Mouse (Mus musculus): ENCODE measurements at regions not wholly inside any gene's neighbourhood (a gene's known extent, or its start where the extent isn't known, plus 50 kb on each side); places are given as distances from the start of the nearest gene placed in this dataset.
A peak's percentile ranks its signal among the peaks of the same experiment; 100 is the strongest.

DNA sequence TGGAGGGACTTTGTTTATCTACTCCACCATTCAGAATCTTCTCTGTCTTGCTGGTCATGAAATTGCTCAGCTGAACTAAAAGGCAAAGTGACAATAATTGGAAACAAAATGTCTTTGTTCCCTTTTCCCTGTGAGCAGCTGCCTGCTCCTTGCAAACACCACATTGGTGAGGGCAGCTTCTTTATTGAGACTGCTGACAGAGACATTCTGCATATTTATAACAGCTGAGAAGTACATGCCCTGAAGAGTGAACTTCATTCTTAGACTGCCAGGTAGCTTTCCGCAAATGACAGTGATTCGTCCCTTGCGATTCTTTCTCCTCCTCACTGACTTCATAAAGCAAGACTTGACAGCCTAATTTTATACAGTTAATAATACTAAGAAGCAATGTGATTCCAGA lies 237.0 kb downstream of the Cps1 start:
- no peak for DNase-seq (ENCODE audit: inconsistent ontology term)

DNA sequence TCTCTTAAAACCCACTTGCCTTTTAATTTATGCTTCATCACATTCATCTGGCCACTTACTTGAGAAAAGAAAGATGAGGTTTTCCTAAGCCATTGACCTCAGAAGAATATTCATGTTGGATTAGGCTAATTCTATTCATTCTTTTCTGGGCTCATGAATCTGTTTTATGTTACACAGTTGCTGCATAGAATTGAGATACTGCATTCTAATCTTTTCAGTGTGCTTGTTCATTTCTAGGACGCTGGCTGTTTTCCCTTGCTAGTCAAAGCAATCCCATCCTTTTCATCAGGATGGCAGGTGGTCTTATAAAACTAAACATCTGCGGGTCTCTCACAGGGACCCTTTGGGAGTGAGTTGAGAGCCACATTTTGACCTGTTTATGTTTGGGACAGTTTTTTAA lies 243.2 kb downstream of the Cps1 start:
- no peak for DNase-seq (ENCODE audit: inconsistent ontology term)

DNA sequence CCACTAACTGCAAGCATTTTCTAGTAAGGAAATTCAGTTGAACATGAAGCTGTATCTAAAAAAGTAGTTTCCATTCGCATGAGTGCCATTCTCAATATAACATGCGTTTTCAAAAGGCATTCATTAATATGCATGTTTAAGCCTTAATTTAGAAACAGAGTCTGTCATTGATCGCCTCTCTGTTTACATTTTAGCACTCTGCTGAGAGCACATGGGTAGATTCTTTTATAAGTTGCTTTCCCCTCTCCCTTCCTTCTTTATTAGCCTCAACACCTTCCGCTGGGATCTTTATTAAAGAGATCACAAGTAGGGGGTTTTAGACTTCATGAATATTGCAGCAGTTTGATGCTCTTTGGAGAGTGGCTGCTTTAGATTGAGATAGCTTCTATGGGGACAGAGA lies 243.7 kb downstream of the Cps1 start:
- no peak for DNase-seq (ENCODE audit: inconsistent ontology term)

DNA sequence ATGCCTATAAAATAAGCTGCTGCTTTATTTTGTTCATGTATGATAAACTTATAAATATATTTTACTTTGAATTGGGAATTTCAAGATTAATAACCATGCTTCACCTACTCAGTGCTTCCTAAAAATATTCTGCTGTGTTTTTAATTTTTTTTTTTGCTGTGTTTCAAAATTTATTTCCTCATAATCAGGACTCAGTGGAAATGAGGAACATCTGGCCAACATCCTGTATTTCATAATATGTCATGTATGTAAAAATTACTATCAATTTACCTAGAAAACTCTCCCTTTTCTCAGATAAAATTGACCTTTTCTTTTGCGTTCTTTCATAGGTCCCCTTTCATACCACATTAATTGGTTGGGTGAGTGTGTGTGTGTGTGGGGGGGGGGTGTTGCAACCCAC lies 259.5 kb downstream of the Cps1 start:
- DNase-seq (ENCODE audit: inconsistent ontology term), result no peak

DNA sequence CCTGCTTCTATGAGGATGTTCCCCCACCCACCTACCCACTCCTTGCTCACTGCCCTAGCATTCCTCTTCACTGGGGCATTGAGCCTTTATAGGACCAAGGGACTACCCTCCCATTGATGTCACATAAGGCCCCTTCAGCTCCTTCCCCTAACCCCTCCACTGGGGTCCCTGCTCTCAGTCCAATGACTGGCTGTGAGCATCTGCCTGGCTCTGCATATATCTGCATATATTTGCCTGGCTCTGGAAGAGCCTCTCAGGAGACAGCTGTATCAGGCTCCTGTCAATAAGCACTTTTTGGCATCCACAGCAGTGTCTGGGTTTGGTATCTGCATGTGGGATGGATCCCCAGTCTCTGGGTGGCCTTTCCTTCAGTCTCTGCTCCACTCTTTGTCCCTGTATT lies 262.6 kb downstream of the Cps1 start:
- DNase-seq (ENCODE audit: inconsistent ontology term), result no peak

DNA sequence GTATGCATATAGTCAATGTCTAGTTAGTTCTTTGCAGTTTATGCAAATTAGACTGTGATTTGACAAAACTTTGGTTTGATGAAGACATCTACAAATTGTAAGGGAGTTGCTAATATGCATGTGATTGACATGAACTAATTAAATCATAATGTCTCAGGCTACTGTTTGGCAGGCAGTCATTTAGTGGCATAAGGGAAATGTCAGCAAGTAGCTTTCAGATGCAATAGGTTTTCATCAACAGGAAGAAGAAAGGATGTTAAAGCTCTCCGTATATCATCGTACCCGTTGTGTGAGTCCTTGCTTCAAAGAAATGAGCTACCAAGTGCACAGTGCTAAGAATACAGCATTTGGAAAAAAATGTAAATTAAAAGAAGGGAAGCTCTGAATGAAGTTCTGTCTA lies 264.1 kb downstream of the Cps1 start:
- DNase-seq (ENCODE audit: inconsistent ontology term), result no peak

DNA sequence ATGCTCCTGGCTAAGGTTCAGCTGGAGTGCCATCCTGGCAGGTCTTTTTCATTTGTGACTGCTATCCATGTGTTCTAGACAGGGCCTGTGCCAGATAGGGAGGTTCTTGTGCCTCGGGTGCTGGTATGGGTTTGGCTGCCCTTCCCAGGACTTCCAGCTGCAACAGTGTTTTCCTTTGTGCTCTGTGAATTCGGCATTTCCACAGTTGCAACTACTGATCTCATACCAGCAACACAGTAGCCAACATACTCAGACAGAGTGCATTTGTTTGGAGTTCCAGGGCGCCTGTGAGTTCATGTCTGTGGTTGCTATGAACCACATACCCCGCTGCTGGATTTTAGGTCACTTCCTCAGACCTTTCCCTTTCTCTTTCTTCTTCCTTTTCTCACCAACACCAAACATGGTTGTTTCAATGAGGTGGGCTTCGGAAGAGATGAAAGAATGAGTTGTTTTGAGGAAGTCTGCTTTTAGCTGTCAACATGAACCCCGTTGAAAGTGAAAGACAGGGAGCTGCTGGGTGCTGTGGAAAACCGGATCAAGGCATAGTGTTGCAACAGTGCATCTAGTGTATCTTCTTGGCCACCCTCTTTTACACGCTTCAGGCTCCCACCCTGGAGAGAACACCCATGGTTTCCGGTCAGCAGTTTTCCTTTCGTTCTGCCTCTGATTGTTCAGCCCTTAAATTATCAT lies 275.1 kb downstream of the Cps1 start:
- peak; percentile 92 for DNase-seq (ENCODE audit: inconsistent ontology term)

DNA sequence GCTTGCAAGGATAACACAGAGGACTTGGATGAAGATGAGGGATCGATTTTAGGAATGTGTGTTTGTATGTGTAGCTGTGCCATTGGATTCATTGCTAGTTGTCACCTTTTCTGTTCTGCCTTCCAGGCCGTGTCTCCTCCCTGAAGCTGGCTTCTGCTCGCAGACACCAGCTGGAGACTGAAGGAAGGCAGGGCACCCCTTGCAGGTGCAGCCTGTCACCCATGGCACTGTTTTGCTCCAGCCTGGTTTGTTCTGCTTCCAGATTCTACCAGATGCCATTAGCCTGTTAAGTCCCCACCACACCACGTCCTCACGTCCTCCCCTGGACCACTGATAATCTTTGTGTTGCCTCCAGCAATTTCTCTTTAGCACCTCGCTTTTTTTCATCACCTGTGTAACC lies 286.7 kb downstream of the Cps1 start:
- DNase-seq (ENCODE audit: inconsistent ontology term), result no peak

DNA sequence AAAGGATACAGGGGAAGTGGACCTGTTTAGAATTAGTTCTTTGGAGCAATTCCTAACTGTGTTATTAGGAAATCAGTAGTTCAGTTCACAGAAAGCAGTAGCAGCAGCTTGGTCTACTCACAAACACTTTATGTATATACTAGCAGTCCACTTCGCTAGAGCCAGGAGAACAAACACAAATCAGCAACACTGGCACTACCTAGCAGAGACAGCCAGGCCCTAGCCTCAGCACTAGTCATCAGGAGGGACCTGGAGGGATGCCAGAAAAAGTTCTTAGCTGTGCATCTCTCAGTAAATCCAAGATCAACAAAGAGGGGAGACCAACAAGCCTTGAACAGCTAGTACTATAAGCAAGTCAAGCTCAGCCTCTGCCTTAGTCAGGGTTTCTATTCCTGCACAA lies 294.4 kb downstream of the Cps1 start:
- no peak for DNase-seq (ENCODE audit: inconsistent ontology term)

DNA sequence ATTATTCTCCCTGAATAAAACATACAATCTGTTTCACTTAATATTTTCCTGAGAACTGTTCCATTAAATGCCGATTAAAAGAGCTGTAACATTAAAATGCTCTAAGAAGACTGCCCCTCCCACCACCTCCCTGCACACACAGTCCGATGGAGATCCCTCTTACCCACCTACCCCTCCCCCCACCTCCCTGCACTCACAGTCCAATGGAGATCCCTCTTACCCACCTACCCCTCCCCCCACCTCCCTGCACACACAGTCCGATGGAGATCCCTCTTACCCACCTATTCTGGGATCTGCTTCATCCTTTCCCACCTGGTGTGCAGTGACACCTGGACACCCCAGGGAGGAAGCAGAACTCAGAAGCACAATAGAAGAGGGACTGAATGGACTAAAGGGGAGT lies 305.6 kb downstream of the Cps1 start:
- DNase-seq (ENCODE audit: inconsistent ontology term), result no peak

DNA sequence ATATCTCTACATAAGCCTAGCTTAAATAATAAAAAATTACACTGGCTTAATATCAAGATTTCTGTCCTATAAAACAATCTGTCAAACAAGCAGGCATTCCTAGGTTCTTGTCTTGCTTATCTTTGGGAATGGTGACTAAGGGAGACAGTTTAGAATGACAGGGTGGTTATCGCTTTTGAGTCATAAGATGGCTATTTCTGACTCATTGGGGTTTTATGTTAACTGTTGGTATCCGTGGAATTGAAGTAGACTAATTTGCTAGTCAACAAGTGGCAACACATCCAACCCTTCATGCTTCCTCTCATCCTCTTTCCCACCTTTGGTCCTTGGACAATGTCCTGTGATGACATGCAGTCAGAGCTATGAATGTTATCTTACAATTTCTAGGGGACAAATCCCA lies 328.0 kb downstream of the Cps1 start:
- peak; percentile 54 for DNase-seq (ENCODE audit: inconsistent ontology term)

DNA sequence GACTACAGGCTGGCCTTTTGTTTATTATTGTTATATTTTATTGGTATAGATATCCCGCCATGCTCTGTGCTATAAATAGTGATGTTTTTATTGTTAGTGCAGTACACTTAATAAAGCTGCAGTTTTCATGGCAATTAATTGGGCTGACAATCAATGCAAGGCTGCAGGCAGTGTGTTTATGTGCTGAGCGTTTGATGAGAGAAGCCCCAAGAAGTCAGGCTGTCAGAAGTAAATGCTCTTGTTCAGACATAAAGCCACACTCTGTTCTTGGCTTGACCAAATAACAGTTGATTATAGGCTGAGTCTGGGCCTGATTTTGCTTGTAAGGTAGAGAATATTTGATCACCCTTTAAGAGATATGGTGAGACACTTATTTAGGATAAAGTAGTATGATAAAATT lies 341.4 kb downstream of the Cps1 start:
- no peak for DNase-seq (ENCODE audit: inconsistent ontology term)

DNA sequence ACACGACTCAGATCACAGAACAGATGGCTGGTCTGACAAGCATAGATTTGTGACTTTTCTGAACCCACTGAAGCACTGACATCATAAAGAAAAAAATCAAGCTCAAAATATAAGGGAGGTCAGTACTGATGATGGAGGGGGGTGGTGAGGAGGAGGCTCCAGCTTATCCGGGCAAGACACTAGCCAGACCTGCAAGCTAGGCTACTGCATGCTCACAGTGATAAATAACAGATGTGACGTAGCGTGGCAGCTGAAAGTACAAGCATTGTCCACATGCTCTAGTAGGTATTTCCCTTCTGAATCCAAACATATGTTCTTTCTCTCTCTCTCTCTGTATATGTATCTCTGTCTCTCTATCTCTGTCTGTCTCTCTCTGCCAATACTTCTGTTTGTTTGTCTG lies 342.7 kb downstream of the Cps1 start:
- no peak for DNase-seq (ENCODE audit: inconsistent ontology term)

DNA sequence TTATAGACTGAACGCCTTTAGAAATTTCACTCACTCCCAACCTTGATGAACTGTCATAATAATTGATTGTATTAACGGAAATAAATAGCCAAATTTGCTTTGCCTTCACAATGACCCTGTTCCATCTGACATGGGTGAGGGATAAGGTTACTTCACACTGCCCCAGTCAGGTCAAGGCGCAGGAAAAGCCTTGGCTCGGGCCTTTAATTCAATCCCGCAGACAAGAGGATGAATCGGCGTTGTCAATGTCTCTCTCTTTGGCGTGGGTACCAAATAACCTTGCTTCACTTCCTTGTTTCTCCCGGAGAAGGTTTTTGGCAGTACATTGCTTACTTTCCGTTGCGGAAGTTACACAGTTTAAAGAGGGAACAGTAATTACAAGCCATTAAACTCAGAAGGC lies 354.2 kb downstream of the Cps1 start:
- peak; percentile 34 for DNase-seq (ENCODE audit: inconsistent ontology term)

DNA sequence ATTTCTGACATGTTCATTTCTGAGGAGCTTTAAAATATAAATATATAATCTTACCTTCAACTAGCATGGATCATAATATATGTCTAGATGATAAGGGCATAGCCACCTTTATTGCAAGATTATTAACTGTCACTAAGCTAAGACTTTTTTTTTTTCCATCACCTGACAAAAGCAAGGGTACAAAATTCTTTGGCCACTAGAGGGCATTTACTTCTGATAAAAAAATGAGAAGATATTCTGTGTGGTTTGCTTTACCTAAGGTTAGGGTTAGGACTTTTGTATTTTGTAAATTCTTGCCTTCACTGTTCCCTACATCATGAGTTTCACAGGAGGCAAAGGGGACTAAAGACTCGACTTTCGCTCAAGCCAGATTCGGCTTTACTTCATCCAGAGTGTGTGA lies 355.1 kb downstream of the Cps1 start:
- DNase-seq (ENCODE audit: inconsistent ontology term), result peak; percentile 17

DNA sequence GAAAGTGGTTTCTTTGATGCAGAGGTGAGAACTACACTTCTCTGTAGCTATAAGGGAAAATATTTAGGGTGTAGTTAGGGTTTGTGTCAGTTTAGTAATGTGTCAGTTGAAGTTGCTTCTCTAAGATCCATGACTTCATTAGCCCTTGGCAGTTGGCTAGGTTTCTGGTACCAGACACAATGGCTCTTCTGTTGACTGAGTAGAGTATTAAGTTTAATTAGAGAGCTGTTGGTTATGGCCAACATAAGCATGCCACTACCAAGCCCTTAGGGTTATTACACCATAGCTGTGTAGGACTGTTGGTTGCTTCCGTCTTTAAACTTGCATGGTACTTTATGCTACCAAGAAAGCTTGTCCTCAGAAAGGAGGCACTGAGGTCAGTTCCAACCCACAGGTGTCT lies 359.1 kb downstream of the Cps1 start:
- peak; percentile 71 for DNase-seq (ENCODE audit: inconsistent ontology term)

DNA sequence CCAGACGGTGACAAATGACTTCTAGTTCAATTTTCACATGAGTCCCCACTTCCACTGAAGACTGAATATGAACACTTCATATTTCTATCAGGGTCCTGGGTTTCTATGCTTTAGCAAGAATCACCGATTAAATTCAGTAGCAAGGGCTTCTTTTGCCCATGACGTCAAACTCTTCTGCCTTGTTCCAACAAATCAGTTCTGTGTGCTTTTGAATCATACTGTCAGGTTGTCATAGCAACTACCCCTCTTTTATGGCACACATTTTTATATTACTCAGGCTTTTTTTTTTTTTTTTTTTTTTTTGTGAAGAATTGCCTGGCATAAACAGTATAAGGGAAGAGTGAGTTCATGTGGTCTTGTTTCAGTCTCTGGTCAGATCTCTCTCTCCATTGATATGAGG lies 381.3 kb downstream of the Cps1 start:
- no peak for DNase-seq (ENCODE audit: inconsistent ontology term)

DNA sequence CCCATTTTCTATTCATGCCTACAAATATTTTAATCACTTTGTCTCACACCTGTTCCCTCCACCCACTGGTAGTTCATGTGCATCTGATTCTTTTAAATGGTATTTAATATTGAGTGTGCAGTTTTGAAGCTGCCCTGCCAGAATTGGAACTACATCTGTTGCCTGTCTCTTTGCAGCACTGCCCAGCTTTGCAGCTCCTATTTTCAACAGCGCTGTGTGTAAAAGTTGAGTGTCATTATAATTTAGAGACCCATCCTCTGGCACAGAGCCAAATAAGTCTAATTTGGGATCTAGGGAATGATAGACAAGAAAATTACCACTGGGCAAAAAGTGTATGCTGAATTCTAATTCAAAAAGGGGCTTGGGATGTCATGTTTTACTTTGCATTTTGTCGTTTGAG lies 382.9 kb downstream of the Cps1 start:
- DNase-seq (ENCODE audit: inconsistent ontology term), result no peak

DNA sequence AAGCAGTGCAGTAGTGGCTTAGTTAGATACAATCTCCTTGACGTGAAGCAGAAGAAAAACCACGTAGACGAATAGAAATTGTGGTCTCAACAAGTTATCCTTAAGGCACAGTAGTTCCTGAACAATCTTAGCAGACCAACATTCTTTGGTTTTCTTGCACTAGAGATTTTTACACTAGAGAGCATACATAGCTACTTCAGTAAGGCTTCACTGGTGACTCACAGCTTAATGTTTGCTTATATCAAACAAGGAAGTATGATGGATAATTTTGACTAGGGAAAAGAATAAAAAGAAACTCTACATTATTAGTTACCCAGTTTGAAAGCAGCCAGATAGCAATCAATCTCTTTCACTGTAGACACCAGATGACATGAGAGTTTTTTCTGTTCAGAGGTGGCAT lies 395.5 kb downstream of the Cps1 start:
- DNase-seq (ENCODE audit: inconsistent ontology term), result no peak

DNA sequence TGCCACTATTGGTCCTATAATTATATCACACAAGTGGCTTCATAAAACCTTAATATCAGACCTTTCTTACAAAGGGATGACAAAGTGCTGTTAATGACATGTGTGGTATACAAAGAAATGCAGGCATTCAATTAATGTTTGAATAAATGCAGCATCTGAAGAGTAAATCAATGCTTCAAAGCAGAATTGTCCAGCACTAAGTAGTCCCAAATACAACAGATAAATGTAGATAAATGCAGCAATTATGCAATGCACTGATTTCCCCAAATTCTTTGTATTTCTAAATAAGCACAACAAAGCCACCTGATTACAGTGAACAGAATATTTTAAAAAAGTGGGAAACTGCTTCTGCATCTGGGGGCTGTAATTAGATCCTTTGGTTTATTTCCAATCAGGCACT lies 435.9 kb downstream of the Cps1 start:
- DNase-seq (ENCODE audit: inconsistent ontology term), result no peak

DNA sequence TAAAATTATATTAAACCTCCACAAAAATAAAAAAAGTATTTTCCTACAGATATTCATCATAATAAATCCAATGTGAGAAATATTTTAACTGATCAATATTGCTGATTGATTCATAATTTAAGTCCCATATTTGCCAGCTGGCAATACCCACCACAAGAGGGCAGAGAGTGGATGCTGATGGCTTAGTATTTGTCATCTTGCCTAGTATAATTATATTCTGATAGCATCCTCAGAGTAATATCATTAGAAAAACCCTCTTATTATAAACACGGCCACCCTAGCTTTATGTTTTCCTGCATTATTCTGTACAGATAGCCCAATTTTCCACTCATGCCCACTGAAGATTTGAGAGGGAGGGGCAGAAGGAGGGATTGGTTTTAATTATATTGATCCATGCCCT lies 436.4 kb downstream of the Cps1 start:
- no peak for DNase-seq (ENCODE audit: inconsistent ontology term)

DNA sequence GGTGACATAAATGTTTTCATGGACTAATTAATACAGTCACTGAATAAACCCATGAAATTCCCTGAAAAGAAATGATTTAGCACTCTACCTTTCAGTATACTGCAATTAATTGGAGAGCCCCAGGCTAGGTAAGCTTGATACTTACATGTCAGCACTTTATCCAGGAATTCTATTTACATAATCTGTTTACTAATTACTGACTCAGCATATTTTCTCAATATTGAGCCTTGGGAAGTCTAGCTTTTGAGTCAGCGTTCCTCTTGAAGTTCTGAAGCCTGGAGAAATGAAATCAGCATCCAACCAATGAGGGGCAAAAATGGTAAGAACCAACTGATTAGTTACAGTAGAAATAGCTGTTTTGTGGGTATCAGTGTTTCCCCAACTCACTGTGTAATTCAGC lies 448.8 kb downstream of the Cps1 start:
- no peak for DNase-seq (ENCODE audit: inconsistent ontology term)

DNA sequence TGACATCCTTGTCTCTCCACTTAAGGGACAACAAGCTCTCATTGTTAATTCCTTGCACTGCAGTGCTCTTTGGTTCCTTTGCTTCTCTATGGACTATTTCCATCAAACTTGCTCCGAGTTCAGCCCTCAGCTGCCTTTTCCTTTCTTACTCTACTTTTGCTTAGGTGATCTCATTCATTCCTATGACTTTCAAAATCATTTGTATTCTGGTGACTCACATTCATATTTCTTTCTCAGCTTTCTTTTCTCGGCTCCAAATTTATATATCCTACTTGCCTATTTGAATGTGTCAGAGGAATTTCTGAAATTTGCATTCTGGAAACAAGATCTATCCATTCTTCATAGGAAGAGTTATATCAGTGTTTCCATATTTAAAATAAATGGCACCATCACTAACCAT lies 456.9 kb downstream of the Cps1 start:
- no peak for DNase-seq (ENCODE audit: inconsistent ontology term)
